Mouse (Mus musculus): ENCODE measurements around the gene Rnf149.
A peak's percentile ranks its signal among the peaks of the same experiment; 100 is the strongest.

- TF ChIP-seq CTCF (conservative IDR thresholded peaks at IDR 0.05 in 1 of 2, IDR thresholded peaks at IDR 0.05 in 1 of 2; ENCODE audit: low read depth in 2 of 2, low read length in 2 of 2) (no peak), POLR2AphosphoS2 (IDR thresholded peaks at IDR 0.05; ENCODE audit: low read depth, low read length) (peak; percentile 66; the same call in 1 of the 2 replicates), USF2 (conservative IDR thresholded peaks at IDR 0.05; ENCODE audit: low read depth, low read length) (no peak), USF1 (IDR thresholded peaks at IDR 0.05; ENCODE audit: low read depth, low read length) (no peak), POLR2A (IDR thresholded peaks at IDR 0.05; ENCODE audit: low read depth, low read length) (peak; percentile 96), UBTF (IDR thresholded peaks at IDR 0.05; ENCODE audit: low read depth, low read length) (no peak), ZC3H11A (IDR thresholded peaks at IDR 0.05; ENCODE audit: low read depth, low read length) (no peak), MAFK (IDR thresholded peaks at IDR 0.05; ENCODE audit: insufficient replicate concordance, low read length) (no peak)
Observed at GRCm38 (mm10) chr1:39577253-39577705, at the start of gene Rnf149.
